Mouse (Mus musculus): ENCODE results near the gene Pld3. TPM values are rescaled to one million over a fixed set of nuclear protein-coding genes. Genes with fewer than 3 reads are reported as not detected.
A peak's percentile ranks its signal among the peaks of the same experiment; 100 is the strongest.

Gene Pld3
- 19.1 and 24.1 TPM in 2 replicates for polyA plus RNA-seq (2012)

DNA sequence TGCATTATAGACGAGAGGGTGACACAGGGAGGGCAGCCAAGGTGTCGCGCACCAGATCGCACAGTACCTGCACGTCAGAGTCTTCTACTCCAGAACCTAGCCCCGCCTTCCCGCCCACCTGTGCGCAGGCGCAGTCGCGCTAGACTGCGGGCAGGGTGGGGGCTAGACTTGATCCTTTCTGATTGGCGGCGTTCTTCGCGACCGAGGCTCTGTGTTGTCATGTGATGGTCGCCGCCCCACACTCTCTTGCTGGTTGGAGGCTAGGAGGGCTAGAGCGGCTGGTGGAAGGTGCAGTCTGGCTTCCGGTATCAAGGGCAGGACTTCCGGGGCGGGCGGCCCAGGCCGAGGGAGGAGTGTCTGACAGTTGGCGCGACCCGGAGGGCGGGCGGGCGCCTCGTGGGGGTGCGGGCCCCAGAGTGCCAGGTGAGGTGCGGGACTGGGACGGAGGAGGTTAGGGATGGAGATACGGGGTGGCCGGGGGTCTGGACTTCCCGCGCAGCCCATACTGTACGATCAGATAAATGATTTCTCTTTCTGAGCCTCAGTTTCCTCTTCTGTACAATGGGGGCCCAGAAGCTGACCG, at the start of gene Pld3, which contains the start of gene 2310022A10Rik:
Pld3 (minus strand) TSS at position 288 of the 583 bp plus-strand sequence.
2310022A10Rik (plus strand) TSS at position 303 of the 583 bp plus-strand sequence.
- TF ChIP-seq GATA1 (IDR thresholded peaks at IDR 0.05; ENCODE audit: low read length) (no peak), TAL1 (IDR thresholded peaks at IDR 0.05; ENCODE audit: low read length) (no peak)
- Histone ChIP-seq H3K4me3 (replicated peaks) (peak within 1 kb of the TSS; percentile 77), H3K27me3 (ENCODE audit: control insufficient read depth) (no peaks in the 10 kb centered on the region), H3K9me3 (ENCODE audit: control insufficient read depth, low read length) (no peaks in the 10 kb centered on the region), H3K4me1 (ENCODE audit: control insufficient read depth) (peaks cover 38% of the 10 kb centered on the region), H3K36me3 (ENCODE audit: control insufficient read depth) (peaks cover 22% of the 10 kb centered on the region)

DNA sequence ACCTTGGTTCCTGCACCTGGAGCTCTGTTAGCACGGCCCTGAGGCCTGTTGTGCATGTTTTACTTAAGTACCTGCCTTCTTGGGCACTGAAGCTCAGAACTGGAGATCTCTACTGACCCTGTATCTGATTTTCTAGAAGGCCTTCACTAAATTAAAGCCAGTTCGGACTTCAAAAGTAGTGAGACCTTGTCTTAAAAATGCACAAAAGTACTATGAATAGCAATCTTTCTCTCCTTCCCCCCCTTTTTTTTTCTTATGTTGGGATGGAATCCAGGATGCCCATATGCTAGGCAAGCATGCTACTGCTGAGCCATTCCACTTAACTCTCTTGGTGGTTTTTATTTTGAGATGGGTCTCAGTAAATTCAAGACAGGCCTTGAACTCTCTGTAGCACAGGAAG, 49.1 kb upstream of the Pld3 start:
- H3K4me3 ChIP-seq (replicated peaks): no peak overlapping the region
- peaks cover 70% of the 10 kb centered on the region for H3K36me3 ChIP-seq (ENCODE audit: control insufficient read depth)
- H3K4me1 ChIP-seq (ENCODE audit: control insufficient read depth): peaks cover 54% of the 10 kb centered on the region
- no peaks in the 10 kb centered on the region for H3K9me3 ChIP-seq (ENCODE audit: control insufficient read depth, low read length)
- no peaks in the 10 kb centered on the region for H3K27me3 ChIP-seq (ENCODE audit: control insufficient read depth)
- TF ChIP-seq GATA1 (IDR thresholded peaks at IDR 0.05; ENCODE audit: low read length) (no peak), TAL1 (IDR thresholded peaks at IDR 0.05; ENCODE audit: low read length) (no peak)

DNA sequence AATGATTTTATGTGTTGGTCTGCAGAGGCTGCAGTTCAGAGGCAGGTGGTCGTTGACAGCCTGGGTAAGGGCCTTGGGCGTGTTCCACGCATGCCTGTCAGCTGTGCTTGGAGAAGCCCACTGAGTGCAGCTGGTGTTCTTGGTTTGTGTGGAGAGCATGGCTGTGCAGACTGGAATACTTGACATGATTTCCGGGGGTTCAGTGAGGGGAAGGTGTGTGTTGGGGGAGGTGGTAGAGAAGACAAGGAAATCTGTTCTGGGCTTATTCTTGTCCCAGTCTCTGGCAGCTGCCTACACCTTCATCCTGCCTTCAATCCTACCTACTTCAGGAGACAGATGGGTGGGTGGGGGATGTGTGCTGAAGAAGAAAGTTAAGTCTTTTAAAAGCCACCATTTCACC, 48.6 kb upstream of the Pld3 start:
- H3K4me1 ChIP-seq (ENCODE audit: control insufficient read depth): peaks cover 54% of the 10 kb centered on the region

DNA sequence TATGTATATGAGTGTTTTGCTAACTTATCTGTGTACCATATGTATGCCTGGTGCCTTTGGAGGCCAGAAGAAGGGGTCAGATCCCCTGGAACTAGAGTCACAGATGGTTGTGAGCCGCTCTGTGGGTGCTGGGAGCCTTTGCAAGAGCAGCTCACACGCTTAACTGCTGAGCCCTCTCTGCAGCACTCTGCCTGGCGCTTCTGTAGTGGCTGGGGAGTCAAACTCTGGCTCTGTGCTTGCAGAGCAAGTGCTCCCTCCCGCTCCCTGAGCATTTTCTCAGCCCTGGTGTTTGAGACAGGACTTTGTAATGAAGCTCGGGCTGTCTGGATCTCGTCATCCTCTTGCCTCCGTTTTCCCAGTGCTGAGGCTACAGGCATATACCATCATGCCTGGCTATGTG, 45.0 kb upstream of the Pld3 start:
- Histone ChIP-seq H3K4me1 (ENCODE audit: control insufficient read depth) (peaks cover 73% of the 10 kb centered on the region), H3K27me3 (ENCODE audit: control insufficient read depth) (no peaks in the 10 kb centered on the region), H3K4me3 (replicated peaks) (no peak overlapping the region), H3K36me3 (ENCODE audit: control insufficient read depth) (peaks cover 73% of the 10 kb centered on the region), H3K9me3 (ENCODE audit: control insufficient read depth, low read length) (no peaks in the 10 kb centered on the region)
- TF ChIP-seq TAL1 (IDR thresholded peaks at IDR 0.05; ENCODE audit: low read length): no peak
- no peak for TF ChIP-seq GATA1 (IDR thresholded peaks at IDR 0.05; ENCODE audit: low read length)

More for the DNA sequence above, 48.6 kb upstream of the Pld3 start:
- Histone ChIP-seq H3K9me3 (ENCODE audit: control insufficient read depth, low read length) (no peaks in the 10 kb centered on the region), H3K27me3 (ENCODE audit: control insufficient read depth) (no peaks in the 10 kb centered on the region), H3K4me3 (replicated peaks) (no peak overlapping the region), H3K36me3 (ENCODE audit: control insufficient read depth) (peaks cover 70% of the 10 kb centered on the region)
- TF ChIP-seq GATA1 (IDR thresholded peaks at IDR 0.05; ENCODE audit: low read length) (no peak), TAL1 (IDR thresholded peaks at IDR 0.05; ENCODE audit: low read length) (no peak)

DNA sequence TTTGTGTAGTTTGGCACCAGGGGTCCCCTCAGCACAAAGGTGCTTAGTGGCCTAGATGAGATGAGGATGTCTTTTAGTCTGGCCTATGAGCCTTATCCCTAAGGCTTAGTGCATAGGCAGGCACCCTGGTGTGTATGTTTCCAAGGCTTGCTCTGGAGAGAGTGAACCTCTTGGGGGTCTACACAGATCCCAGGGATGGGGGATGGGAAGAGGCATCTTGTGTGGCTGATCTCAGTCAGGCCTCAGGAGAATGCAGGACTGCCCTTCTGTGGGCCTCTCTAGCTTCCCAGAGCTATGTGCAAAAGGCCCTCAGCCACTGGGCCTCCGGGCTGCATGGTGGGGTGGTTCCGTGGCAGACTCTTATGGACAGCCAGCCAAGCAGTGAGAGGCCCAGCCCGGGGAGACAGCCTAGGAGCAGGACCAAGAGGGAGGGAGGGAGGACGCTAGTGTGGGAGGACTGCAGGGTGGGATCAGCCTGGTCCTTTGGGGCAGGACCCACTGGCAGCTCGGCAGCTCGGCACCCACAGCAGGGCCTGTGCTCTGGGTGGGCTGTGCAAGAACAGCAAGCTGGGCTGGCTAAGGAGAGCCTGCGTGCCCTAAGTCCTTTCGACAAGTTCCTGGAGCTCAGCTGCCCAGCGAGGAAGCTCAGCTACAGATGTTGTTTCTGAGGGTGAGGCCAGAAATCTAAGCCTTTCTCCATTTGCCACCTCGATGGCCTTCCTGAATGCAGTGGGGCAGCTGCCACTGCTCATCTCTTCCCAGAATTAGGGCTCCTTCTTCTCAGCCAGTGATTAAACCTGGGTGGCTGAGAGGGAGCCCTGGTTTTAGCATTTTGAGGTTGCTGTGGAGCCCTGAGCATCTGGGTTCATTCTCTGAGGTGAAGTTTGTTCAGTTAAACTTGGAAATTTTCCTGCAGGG, 43.8 kb upstream of the Pld3 start:
- Histone ChIP-seq H3K9me3 (ENCODE audit: control insufficient read depth, low read length) (no peaks in the 10 kb centered on the region), H3K4me3 (replicated peaks) (no peak overlapping the region), H3K27me3 (ENCODE audit: control insufficient read depth) (no peaks in the 10 kb centered on the region), H3K4me1 (ENCODE audit: control insufficient read depth) (peaks cover 79% of the 10 kb centered on the region), H3K36me3 (ENCODE audit: control insufficient read depth) (peaks cover 67% of the 10 kb centered on the region)
- no peak for TF ChIP-seq TAL1 (IDR thresholded peaks at IDR 0.05; ENCODE audit: low read length)
- no peak for TF ChIP-seq GATA1 (IDR thresholded peaks at IDR 0.05; ENCODE audit: low read length)

DNA sequence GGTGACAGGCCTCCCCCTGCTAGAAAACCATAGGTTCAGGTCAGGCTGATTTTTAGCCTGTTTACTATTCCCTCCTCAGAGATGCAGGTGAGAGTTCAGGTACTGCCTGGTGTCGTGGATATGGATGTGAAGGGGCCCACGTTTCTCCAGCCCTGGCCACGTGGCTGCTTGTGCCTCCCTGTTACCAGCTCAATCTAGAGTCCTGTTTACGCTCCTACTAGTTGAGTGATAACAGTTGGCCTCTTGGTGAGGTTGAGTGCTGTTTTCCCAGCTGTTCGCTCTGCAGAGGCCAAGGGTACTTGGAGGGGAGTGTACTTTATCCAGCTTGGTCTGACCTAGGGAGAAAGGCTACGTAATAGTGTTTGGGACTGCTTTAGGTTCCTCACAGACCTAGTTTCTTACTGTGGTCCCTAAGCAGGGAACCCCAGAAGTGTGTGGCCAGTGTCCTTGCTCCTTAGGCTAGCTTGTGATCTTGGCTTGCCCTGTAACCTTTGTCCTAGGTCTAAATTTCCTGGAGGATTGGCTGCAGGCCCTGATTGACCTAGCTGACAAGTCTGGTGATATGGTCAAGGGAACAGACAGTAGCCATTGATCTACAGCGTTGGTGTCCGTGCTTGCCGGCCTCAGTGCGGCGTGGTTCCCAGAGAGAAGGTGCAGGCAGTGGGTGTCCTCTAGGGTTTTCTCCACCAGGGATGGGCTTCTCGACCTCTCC, 40.1 kb upstream of the Pld3 start:
- H3K9me3 ChIP-seq (ENCODE audit: control insufficient read depth, low read length): no peaks in the 10 kb centered on the region
- H3K27me3 ChIP-seq (ENCODE audit: control insufficient read depth): no peaks in the 10 kb centered on the region
- peak overlapping the region; percentile 93 for H3K4me3 ChIP-seq (replicated peaks)
- TF ChIP-seq GATA1 (IDR thresholded peaks at IDR 0.05; ENCODE audit: low read length) (no peak), TAL1 (IDR thresholded peaks at IDR 0.05; ENCODE audit: low read length) (no peak)
- H3K4me1 ChIP-seq (ENCODE audit: control insufficient read depth): peaks cover 66% of the 10 kb centered on the region
- peaks cover 51% of the 10 kb centered on the region for H3K36me3 ChIP-seq (ENCODE audit: control insufficient read depth)

DNA sequence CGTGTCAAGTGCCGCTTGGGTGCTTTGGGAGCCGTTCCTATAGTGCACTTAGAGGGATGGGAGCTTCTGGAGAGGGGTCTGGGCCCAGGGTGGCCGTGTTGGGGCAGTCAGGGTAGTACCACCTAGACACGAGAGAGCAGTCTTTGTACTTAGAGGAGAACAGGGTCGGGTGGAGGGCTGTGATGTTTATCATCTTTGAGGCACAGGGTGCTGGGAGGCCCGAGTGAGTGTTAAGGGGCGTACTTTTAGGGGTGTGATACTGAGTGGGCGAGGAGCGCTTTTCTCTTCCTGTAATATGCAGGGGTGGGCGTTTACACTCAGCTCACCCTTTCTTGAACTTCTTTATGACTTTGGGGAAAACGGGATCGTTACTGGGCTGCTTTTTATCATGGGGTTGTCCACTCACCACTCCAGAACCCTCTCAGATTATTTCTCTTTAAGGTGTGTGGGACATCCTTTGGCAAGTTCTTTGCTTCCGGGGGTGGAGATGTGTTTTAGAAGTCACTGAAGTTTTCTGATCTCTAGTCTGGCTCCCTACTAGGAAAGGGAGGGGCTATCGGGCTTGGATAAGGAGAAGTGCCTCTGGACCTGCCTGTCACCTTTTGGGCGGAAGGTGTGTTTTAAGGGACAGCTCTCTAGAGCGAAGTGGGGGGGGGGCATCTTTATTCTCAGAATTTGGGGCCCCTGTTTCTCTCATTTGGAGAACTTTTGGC, 39.4 kb upstream of the Pld3 start:
- Histone ChIP-seq H3K36me3 (ENCODE audit: control insufficient read depth) (peaks cover 46% of the 10 kb centered on the region), H3K9me3 (ENCODE audit: control insufficient read depth, low read length) (no peaks in the 10 kb centered on the region), H3K27me3 (ENCODE audit: control insufficient read depth) (no peaks in the 10 kb centered on the region), H3K4me3 (replicated peaks) (peak overlapping the region; percentile 93), H3K4me1 (ENCODE audit: control insufficient read depth) (peaks cover 59% of the 10 kb centered on the region)
- TF ChIP-seq TAL1 (IDR thresholded peaks at IDR 0.05; ENCODE audit: low read length) (no peak), GATA1 (IDR thresholded peaks at IDR 0.05; ENCODE audit: low read length) (no peak; the same call in 1 of the 2 replicates)

All from erythroblast, embryonic 14.5 days (primary cell).